Mouse (Mus musculus): ENCODE data around the gene D330020A13Rik.

GRCm38 (mm10) chr6:120306859-120307594 lies 12.9 kb downstream of the D330020A13Rik start:
- TF ChIP-seq CTCF (IDR thresholded peaks at IDR 0.05; ENCODE audit: low read depth) (no peak), EP300 (IDR thresholded peaks at IDR 0.05; ENCODE audit: low read depth) (no peak)
